Mouse (Mus musculus) hindbrain, embryonic 15.5 days (tissue): ENCODE measurements at regions not wholly inside any gene's neighbourhood (a gene's known extent, or its start where the extent isn't known, plus 50 kb on each side); places are given as distances from the start of the nearest gene placed in this dataset.
A peak's percentile ranks its signal among the peaks of the same experiment; 100 is the strongest.

Experiments
- ATAC-seq: fragments of 200-750 bp; cut with Nextera tagmentation; 2 replicates; pipeline ENCODE4 v1.8.0; 2017; ENCODE audit warnings: low read depth, moderate number of reproducible peaks, moderate TSS enrichment; ENCODE audit not compliant: low FRiP score
- H3K27ac ChIP-seq: fragments of 300-500 bp; sonication (generic); replicated peaks from 2 replicates; pipeline ENCODE4 v1.5.1; 2015; ENCODE audit warnings: mild to moderate bottlenecking, inconsistent platforms
- H3K27me3 ChIP-seq: fragments of 300-500 bp; sonication (generic); 2 replicates; pipeline ENCODE4 v1.6.1; 2015; ENCODE audit warnings: control low read depth, inconsistent platforms
- H3K36me3 ChIP-seq: fragments of 300-500 bp; sonication (generic); 2 replicates; pipeline ENCODE4 v1.6.1; 2015; ENCODE audit warnings: control low read depth, inconsistent platforms
- H3K4me1 ChIP-seq: fragments of 300-500 bp; sonication (generic); replicated peaks from 2 replicates; pipeline ENCODE4 v1.6.1; 2015; ENCODE audit warnings: control low read depth, inconsistent platforms
- H3K4me2 ChIP-seq: fragments of 300-500 bp; sonication (generic); 2 replicates; pipeline ENCODE4 v1.6.1; 2015; ENCODE audit warnings: moderate library complexity, mild to moderate bottlenecking, inconsistent platforms
- H3K4me3 ChIP-seq: fragments of 300-500 bp; sonication (generic); 2 replicates; pipeline ENCODE4 v1.5.1; 2015; ENCODE audit warnings: mild to moderate bottlenecking, inconsistent platforms
- H3K9ac ChIP-seq: fragments of 300-500 bp; sonication (generic); 2 replicates; pipeline ENCODE4 v1.6.1; 2015; ENCODE audit warnings: inconsistent platforms
- H3K9me3 ChIP-seq: fragments of 300-500 bp; sonication (generic); 2 replicates; pipeline ENCODE4 v1.6.1; 2016; ENCODE audit warnings: control low read depth, inconsistent platforms
- WGBS: fragments of 180-500 bp; shearing (Covaris S2); methylation state at CpG from one replicate; pipeline ENCODE4 v1.1.7; 2015; 5-methylcytosine and 5-hydroxymethylcytosine counted together

DNA sequence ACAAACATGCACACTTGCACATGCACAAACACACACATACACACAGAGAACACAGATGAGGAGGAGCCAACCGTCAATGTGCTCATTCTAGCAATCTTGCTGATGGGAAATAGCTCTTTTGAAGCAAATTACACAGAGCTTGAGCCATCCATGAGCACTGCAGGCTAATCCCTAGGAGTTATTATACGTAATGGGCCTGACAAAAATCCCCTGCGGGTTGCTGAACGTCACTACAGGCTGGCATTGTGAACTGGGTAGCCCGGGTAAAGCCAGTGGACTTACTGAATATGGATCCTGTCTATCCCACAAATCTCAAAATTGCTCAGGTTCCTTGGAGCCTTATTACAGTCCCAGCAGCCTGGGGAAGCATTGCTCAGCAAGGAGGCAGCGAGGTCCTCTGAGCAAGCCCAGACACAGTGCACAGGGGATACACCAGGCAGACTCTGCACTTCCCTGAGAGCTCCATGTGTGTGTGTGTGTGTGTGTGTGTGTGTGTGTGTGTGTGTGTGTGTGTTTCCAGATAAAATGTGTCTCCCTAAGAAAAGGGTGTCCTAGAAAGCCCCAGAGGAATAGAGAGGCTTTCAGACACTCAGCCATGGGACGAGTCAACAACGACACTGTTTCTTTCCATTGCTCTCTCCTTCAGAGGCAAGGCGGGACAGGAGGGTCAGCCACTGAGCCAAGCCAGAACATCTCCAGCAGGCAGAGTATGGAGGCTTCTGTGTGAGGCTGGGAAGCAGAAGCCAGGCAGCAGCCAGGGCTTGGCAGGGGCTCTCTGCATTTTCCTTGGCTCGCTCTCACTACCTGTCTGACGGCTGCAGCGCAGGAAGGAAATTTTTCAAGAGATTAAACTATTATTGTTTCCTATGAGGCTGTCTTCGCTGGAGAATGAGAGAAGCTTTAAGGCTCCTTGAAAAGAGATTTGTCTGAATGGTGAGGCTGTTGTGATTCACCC is 222.9 kb downstream of the Setd4 start:
- Histone ChIP-seq H3K27ac (no peak overlapping the region; the same call in 1 of the 2 replicates), H3K36me3 (no peaks in the 10 kb centered on the region), H3K9ac (no peak overlapping the region), H3K4me1 (peaks cover 23% of the 10 kb centered on the region), H3K4me3 (no peak overlapping the region), H3K27me3 (no peaks in the 10 kb centered on the region), H3K9me3 (no peaks in the 10 kb centered on the region), H3K4me2 (no peak overlapping the region)
- ATAC-seq = peak; percentile 27; the same call in 1 of the 2 replicates
- 52% methylated on average over 13 of the region's 13 CpGs for WGBS

DNA sequence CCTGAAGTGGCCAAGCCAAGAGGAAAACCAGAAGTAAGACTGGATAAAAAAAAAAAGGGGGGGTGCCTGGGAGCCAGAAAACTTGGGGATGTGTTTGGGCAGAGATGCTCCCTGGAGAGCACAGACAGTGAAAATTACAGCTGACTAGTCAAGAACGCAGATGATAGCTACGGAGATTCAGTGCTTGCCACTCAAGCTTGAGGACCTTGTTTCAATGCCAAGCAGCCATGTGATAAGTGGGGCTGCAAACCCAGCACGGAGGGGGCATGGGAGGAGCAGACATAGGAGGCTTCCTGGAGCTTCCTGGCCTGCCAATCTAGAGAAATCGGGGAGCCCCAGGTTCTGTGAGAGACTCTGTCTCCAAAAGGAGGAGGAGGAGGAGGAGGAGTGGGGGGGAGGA is 223.7 kb downstream of the Setd4 start:
- peaks cover 23% of the 10 kb centered on the region for H3K4me1 ChIP-seq
- no peaks in the 10 kb centered on the region for H3K36me3 ChIP-seq
- H3K9ac ChIP-seq = no peak overlapping the region
- no peak overlapping the region for H3K4me3 ChIP-seq
- no peak for ATAC-seq
- no peaks in the 10 kb centered on the region for H3K27me3 ChIP-seq
- H3K4me2 ChIP-seq = no peak overlapping the region
- no peak overlapping the region for H3K27ac ChIP-seq
- no peaks in the 10 kb centered on the region for H3K9me3 ChIP-seq
- WGBS = 36% methylated on average over 4 of the region's 4 CpGs

DNA sequence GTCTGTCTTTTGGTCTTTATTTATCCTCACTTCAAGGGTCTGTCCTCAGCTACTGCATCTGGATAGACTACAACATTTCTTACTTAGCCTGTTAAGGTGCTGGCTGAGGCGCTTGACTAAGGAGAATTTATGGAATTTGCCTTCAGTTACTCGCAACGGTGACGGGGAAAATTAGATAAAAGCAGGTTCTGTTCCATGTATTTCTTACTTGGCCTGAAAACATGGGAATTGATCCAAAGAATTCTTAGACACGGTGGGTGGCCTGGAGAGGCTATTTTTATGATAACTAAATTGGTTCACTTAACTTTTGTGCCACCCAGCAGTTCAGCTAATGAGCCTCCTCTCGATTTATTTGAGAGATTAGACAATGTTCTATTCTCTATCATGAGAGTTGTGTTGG is 224.3 kb downstream of the Setd4 start:
- 30% methylated on average over 6 of the region's 6 CpGs for WGBS

DNA sequence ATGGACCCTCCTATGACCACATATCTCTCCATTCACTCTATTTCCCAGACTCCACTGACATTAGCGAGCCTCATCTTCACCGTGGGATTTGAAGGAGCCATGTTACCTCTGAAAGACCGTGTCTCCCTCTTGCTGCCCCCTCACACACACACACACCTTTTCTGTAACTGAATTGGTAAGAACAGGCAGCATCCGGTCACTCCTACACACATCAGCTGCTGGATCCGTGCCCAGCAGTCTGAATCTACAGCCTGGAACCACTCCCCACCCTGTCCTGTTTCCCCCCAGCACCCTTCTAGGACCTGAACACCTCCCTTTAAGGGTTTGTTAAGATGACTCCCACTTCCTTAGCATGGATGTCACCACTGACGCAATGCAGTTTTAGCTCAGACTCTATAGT is 229.2 kb downstream of the Setd4 start:
- Histone ChIP-seq H3K27me3 (no peaks in the 10 kb centered on the region), H3K4me1 (peaks cover 9% of the 10 kb centered on the region), H3K9ac (no peak overlapping the region), H3K27ac (no peak overlapping the region), H3K4me3 (no peak overlapping the region), H3K4me2 (no peak overlapping the region), H3K36me3 (no peaks in the 10 kb centered on the region), H3K9me3 (no peaks in the 10 kb centered on the region)
- no peak for ATAC-seq
- 81% methylated on average over 6 of the region's 6 CpGs for WGBS

More for the DNA sequence above, 224.3 kb downstream of the Setd4 start:
- Histone ChIP-seq H3K9me3 (no peaks in the 10 kb centered on the region), H3K9ac (no peak overlapping the region), H3K27ac (no peak overlapping the region), H3K27me3 (no peaks in the 10 kb centered on the region), H3K36me3 (no peaks in the 10 kb centered on the region), H3K4me3 (no peak overlapping the region), H3K4me1 (peaks cover 23% of the 10 kb centered on the region), H3K4me2 (no peak overlapping the region)
- no peak for ATAC-seq

DNA sequence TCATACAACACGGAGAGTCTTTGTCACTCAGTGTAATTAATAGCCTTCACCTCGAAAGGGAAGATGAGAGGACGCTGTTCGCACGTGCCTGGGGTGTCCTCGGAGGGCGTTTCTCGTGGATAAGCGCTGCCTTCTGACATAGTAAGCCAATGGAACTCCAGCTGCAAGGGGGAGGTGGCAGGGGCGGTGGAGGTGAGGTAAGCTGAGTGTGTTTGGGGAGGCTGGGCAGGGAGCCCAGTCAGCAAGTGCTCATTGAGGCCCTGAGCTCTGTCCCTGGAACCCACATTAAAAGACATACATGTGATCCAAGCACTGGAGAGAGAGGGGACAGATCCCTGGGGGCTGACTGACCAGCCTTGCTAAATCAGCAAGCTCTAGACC is 234.1 kb downstream of the Setd4 start:
- no peak overlapping the region for H3K4me3 ChIP-seq
- H3K9me3 ChIP-seq = no peaks in the 10 kb centered on the region
- no peak overlapping the region for H3K4me2 ChIP-seq
- WGBS = 49% methylated on average over 10 of the region's 10 CpGs
- peak overlapping the region; percentile 35; the same call in 1 of the 2 replicates for H3K27ac ChIP-seq
- no peaks in the 10 kb centered on the region for H3K36me3 ChIP-seq
- H3K9ac ChIP-seq = no peak overlapping the region
- H3K4me1 ChIP-seq = peaks cover 7% of the 10 kb centered on the region; the same call in 1 of the 2 replicates
- ATAC-seq = peak; percentile 34; the same call in 1 of the 2 replicates
- no peaks in the 10 kb centered on the region for H3K27me3 ChIP-seq

DNA sequence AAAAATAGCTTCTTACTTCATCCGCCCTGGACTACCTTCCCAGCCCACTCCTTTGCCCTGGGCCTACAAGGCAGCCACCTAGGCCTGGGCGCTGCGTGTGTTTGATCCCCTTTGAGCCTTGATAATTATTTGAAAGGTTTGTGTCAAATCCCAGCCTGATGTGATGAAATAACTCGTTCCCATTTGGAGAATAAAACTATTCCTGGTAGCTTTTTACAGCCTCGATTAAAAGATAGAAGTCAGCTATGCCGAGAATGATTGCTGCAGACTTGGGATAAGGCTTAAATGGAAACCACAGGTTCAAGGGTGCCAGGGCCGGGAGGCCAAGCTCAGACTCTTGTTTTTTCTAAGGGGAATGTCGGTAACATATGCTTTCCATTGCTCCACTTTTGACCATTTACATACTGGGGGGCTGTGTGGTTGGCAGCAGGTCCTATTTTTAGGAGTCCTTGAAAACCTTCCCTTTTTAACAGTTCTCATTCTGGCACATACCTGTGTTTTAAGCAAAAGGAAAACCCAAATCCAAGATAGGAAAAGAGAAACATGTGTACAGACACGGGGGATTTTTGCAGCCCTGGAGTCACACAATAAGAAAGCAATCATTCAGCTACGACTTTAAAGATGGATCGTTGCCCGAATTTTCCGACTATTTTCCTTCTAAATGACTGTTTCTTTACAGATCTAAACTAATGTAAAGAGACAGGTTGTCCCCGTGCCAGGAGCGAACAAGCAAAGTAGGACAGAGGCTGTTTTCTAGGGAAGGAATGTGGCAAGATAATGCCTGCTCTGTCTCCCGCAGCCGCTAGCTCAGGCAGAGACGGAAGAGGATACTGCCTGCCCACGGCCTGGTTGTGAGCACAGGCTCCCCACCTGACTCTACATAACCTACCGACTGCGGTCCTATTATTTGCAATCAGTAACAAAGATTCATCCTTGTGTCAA is 234.8 kb downstream of the Setd4 start:
- WGBS = 65% methylated on average over 21 of the region's 21 CpGs
- H3K4me2 ChIP-seq = no peak overlapping the region
- peaks cover 7% of the 10 kb centered on the region; the same call in 1 of the 2 replicates for H3K4me1 ChIP-seq
- H3K9me3 ChIP-seq = no peaks in the 10 kb centered on the region
- no peak overlapping the region for H3K9ac ChIP-seq
- peak; percentile 73 for ATAC-seq
- H3K27ac ChIP-seq = peak overlapping the region; percentile 35; the same call in 1 of the 2 replicates
- no peaks in the 10 kb centered on the region for H3K27me3 ChIP-seq
- H3K36me3 ChIP-seq = no peaks in the 10 kb centered on the region
- H3K4me3 ChIP-seq = no peak overlapping the region

DNA sequence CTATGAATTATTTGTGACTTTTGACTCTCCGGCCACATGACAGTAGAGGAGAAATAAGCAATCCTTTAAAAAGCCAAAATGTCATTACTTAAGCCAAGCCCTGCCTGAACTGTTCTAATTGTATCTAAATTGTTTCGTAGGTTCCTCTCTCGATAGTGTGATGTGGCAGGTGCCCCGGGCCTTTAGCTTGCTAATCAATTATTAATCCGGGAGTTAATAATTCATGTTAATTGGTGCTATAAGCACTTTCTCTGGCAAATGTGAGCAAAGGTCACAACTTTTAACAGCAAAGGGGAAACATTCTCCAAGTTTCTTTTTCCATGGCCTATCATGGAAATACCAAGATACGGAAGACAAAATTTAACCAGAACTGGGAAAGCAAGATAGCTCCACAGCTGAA is 235.9 kb downstream of the Setd4 start:
- 72% methylated on average over 6 of the region's 6 CpGs for WGBS
- H3K27me3 ChIP-seq = no peaks in the 10 kb centered on the region

DNA sequence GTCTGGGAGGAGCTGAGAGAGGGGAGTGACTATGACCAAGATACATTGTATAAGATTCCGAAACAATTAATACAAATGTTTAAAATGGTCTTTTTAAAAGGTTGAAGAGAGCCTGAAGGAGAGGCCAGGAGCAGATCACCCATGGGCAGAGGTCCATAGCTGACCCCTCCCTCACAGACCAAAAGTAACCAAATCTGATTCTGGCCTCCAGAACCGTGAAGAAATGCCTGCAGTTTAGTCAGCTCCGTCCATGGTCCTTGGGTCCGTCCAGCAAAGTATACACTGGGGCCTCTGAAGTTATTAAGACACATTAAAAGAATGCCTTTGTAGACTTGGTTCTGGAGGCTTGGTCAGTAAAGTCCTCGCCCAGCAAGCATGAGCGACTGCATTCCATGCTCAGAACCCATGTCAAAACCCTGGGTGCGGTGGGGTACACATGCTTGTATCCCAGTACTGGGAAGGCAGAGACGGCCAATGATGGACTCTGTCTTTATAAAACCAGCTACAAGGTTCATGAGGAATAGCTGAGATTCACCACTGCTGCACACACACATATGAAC is 236.5 kb downstream of the Setd4 start:
- ATAC-seq = no peak
- WGBS = 90% methylated on average over 8 of the region's 8 CpGs
- Histone ChIP-seq H3K27me3 (no peaks in the 10 kb centered on the region), H3K4me1 (peaks cover 7% of the 10 kb centered on the region; the same call in 1 of the 2 replicates), H3K9me3 (no peaks in the 10 kb centered on the region), H3K4me3 (no peak overlapping the region), H3K27ac (no peak overlapping the region), H3K9ac (no peak overlapping the region), H3K4me2 (no peak overlapping the region), H3K36me3 (no peaks in the 10 kb centered on the region)

More for the DNA sequence above, 235.9 kb downstream of the Setd4 start:
- Histone ChIP-seq H3K36me3 (no peaks in the 10 kb centered on the region), H3K9ac (no peak overlapping the region), H3K4me1 (peaks cover 7% of the 10 kb centered on the region; the same call in 1 of the 2 replicates), H3K4me2 (no peak overlapping the region), H3K4me3 (no peak overlapping the region), H3K27ac (no peak overlapping the region), H3K9me3 (no peaks in the 10 kb centered on the region)
- no peak for ATAC-seq

DNA sequence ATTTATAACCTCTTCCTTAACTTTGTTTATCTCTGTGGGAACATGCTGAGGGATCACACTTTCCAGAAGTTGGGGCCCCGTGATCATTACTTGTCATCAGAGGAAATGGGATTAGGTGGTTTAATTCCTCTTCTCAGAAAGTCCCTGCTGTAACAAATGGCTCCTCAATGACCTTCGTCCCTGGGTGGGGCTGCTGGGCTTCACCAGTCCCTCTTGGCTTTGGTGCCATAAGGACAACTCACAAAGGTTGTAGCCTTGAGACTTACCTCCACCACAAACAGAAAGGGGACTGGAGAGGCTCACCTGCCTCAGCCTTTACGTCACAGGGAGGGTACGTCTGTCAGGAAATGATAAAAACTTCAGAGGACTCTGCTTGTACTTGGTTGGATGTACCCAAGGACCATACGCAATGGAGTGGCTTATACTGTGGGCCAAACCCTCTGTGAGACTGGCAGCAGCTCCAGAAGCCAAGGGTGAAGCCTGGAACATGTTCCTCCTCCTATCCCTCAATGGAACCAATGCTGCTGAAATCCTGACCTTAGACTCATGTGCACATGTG is 237.4 kb downstream of the Setd4 start:
- ATAC-seq = no peak
- no peak overlapping the region for H3K4me2 ChIP-seq
- H3K27ac ChIP-seq = no peak overlapping the region
- H3K4me3 ChIP-seq = no peak overlapping the region
- 88% methylated on average over 5 of the region's 5 CpGs for WGBS
- peaks cover 7% of the 10 kb centered on the region; the same call in 1 of the 2 replicates for H3K4me1 ChIP-seq
- H3K9me3 ChIP-seq = no peaks in the 10 kb centered on the region
- H3K36me3 ChIP-seq = no peaks in the 10 kb centered on the region
- no peak overlapping the region for H3K9ac ChIP-seq
- H3K27me3 ChIP-seq = no peaks in the 10 kb centered on the region

DNA sequence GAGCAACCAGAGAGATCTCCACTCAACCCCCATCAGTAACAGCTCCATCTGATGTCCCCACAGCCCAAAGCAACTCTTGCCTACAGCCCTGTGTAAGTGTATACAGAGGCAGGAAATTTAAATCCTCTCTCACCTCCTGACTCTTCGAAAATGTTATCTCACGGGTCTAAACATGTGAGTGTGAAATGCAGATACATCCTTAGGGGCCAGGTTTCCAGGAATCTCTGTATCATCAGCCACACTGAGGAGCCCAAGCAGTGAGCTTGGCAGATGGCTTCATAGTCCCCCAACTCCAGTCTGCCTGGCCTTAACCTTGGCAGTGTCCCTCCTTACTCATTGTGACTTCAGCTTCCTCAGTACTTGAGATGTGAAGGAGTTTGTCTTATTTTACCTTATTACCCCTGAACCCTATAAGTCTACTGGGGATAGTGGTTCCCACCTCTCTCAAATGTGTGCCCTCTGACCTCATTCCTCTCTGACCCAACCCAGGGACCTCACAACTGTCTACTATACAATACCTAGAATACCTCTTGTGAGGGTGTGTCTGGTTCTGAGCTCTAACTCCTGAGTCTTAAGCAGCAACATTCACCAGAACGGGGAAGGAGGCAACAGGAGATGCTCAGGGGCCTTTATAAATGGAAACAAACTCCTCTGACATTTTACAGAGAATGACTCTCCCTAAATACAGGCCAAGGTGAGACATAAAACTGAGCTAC is 238.5 kb downstream of the Setd4 start:
- peaks cover 7% of the 10 kb centered on the region; the same call in 1 of the 2 replicates for H3K4me1 ChIP-seq
- ATAC-seq = no peak
- H3K36me3 ChIP-seq = no peaks in the 10 kb centered on the region
- H3K27ac ChIP-seq = no peak overlapping the region
- H3K27me3 ChIP-seq = no peaks in the 10 kb centered on the region
- H3K9ac ChIP-seq = no peak overlapping the region
- no peaks in the 10 kb centered on the region for H3K9me3 ChIP-seq
- no peak overlapping the region for H3K4me3 ChIP-seq
- 86% methylated on average over 3 of the region's 3 CpGs for WGBS
- no peak overlapping the region for H3K4me2 ChIP-seq

DNA sequence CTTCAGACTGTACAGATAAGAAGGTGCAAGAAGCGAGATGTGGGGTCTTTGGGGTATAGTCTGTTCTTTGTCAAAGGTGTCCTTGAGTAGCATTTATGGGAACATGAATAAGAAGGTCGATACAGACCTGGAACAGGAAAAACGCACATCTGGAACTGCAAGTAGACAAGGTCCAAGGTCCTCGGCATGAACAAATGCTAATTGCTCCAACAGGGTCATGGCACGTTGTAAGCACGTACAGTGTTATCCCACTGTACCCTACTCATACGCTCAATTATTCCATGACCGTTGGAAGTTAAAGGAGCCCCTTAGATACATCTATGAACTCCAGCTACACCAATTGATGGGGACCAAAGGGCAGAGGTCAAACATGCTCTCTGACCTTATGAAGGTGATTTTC is 244.1 kb downstream of the Setd4 start:
- Histone ChIP-seq H3K36me3 (no peaks in the 10 kb centered on the region), H3K27me3 (no peaks in the 10 kb centered on the region), H3K27ac (no peak overlapping the region), H3K4me2 (no peak overlapping the region), H3K9me3 (no peaks in the 10 kb centered on the region), H3K9ac (no peak overlapping the region), H3K4me1 (no peaks in the 10 kb centered on the region), H3K4me3 (no peak overlapping the region)
- 94% methylated on average over 8 of the region's 8 CpGs for WGBS
- ATAC-seq = no peak
